Mouse (Mus musculus) kidney, adult 11 months (tissue): ENCODE results near the gene Pyroxd1.

Experiments used
- DNase-seq: peaks from one replicate; pipeline ENCODE4 v3.0.0; 2022

The Pyroxd1 gene

GRCm38 (mm10) chr6:142378576-142379330 lies 33.3 kb downstream of the Pyroxd1 start:
- DNase-seq = no peak

- no peak for DNase-seq
Observed at GRCm38 (mm10) chr6:142379961-142380360, 34.5 kb downstream of the Pyroxd1 start.

- DNase-seq = no peak
Observed at GRCm38 (mm10) chr6:142381615-142382014, 36.2 kb downstream of the Pyroxd1 start.

- DNase-seq = no peak
Observed at GRCm38 (mm10) chr6:142384521-142384920, 39.1 kb downstream of the Pyroxd1 start.

GRCm38 (mm10) chr6:142386285-142387010 lies 41.0 kb downstream of the Pyroxd1 start:
- no peak for DNase-seq

GRCm38 (mm10) chr6:142387011-142387754 lies 41.7 kb downstream of the Pyroxd1 start, which contains the start of the genes Recql and Golt1b:
TSS of gene Recql (minus strand) at chr6:142387087.
TSS of gene Golt1b (plus strand) at chr6:142387221.
- peak; percentile 97 for DNase-seq

- DNase-seq = no peak
Observed at GRCm38 (mm10) chr6:142387755-142388271, 42.4 kb downstream of the Pyroxd1 start.

GRCm38 (mm10) chr6:142389101-142389500 lies 43.6 kb downstream of the Pyroxd1 start:
- DNase-seq = no peak

- DNase-seq = no peak
Observed at GRCm38 (mm10) chr6:142392312-142392711, 46.9 kb downstream of the Pyroxd1 start.

- DNase-seq = no peak
Observed at GRCm38 (mm10) chr6:142394669-142395068, 49.2 kb downstream of the Pyroxd1 start.

GRCm38 (mm10) chr6:142395756-142396155 lies 50.3 kb downstream of the Pyroxd1 start:
- DNase-seq = no peak

- DNase-seq = no peak
Observed at GRCm38 (mm10) chr6:142411140-142411539, 65.7 kb downstream of the Pyroxd1 start.
